Mouse (Mus musculus): ENCODE data around the gene Itpr1. TPM values are rescaled to one million over a fixed set of nuclear protein-coding genes. Genes with fewer than 3 reads are reported as not detected.

Gene Itpr1
- polyA plus RNA-seq, 1 experiment from 2014 or later: 14.6 TPM

GRCm38 (mm10) chr6:108468226-108468825 lies 255.4 kb downstream of the Itpr1 start:
- Histone ChIP-seq H3K36me3 (peaks cover 12% of the 10 kb centered on the region; the same call in 1 of the 2 replicates), H3K4me3 (no peak overlapping the region), H3K9me3 (no peaks in the 10 kb centered on the region), H3K4me1 (peaks cover 19% of the 10 kb centered on the region), H3K27ac (no peak overlapping the region), H3K27me3 (ENCODE audit: insufficient read depth, poor library complexity, severe bottlenecking) (0 out of 2 replicates have a peak, but pooled peaks cover under 1% of the 10 kb centered on the region)
- 43% methylated on average over 3 of the region's 3 CpGs for WGBS
- no peak for DNase-seq (ENCODE audit: low spot score)

DNA sequence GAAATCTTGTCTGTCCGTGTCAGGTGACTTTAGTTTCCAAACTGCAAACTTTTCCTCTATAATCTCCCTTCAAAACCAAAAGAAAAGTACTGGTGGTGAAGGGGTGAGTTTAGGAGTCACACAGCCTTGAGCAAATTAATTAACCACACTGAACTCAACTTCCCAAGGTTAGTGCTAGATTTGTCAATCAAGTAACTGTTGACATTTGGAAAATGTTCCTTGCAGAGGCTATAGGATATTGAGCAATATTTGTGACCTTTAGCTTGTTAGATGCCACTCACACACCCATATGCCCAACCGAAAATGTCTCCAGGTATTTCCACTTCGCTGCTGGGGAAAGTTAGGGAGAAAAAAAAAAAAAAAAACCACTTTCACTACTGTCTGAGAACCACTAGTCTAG lies 259.0 kb downstream of the Itpr1 start:
- Histone ChIP-seq H3K4me1 (peaks cover 18% of the 10 kb centered on the region), H3K27me3 (ENCODE audit: insufficient read depth, poor library complexity, severe bottlenecking) (0 out of 2 replicates have a peak, but pooled peaks cover 6% of the 10 kb centered on the region), H3K36me3 (peaks cover 28% of the 10 kb centered on the region), H3K4me3 (no peak overlapping the region), H3K9me3 (no peaks in the 10 kb centered on the region), H3K27ac (no peak overlapping the region)
- WGBS: 87% methylated on average over 3 of the region's 3 CpGs
- no peak for DNase-seq (ENCODE audit: low spot score)

- DNase-seq (ENCODE audit: low spot score): no peak
- no peak overlapping the region for H3K27ac ChIP-seq
- no peak overlapping the region for H3K4me3 ChIP-seq
- 0 out of 2 replicates have a peak, but pooled peaks cover 6% of the 10 kb centered on the region for H3K27me3 ChIP-seq (ENCODE audit: insufficient read depth, poor library complexity, severe bottlenecking)
- H3K9me3 ChIP-seq: no peaks in the 10 kb centered on the region
- peaks cover 28% of the 10 kb centered on the region for H3K36me3 ChIP-seq
- 30% methylated on average over 3 of the region's 3 CpGs for WGBS
- peaks cover 22% of the 10 kb centered on the region for H3K4me1 ChIP-seq
These were observed 259.9 kb downstream of the Itpr1 start for GRCm38 (mm10) chr6:108472748-108473147.

- Histone ChIP-seq H3K27ac (no peak overlapping the region), H3K4me3 (no peak overlapping the region), H3K36me3 (peaks cover 29% of the 10 kb centered on the region), H3K4me1 (peaks cover 6% of the 10 kb centered on the region; the same call in 1 of the 2 replicates), H3K27me3 (ENCODE audit: insufficient read depth, poor library complexity, severe bottlenecking) (0 out of 2 replicates have a peak, but pooled peaks cover 6% of the 10 kb centered on the region), H3K9me3 (no peaks in the 10 kb centered on the region)
- no peak for DNase-seq (ENCODE audit: low spot score)
- 81% methylated on average over 8 of the region's 8 CpGs for WGBS
These were observed 263.9 kb downstream of the Itpr1 start for GRCm38 (mm10) chr6:108476797-108477235.

- Histone ChIP-seq H3K27ac (no peak overlapping the region), H3K36me3 (peaks cover 32% of the 10 kb centered on the region)
These were observed 264.7 kb downstream of the Itpr1 start for GRCm38 (mm10) chr6:108477602-108478001.

GRCm38 (mm10) chr6:108481190-108481589 lies 268.3 kb downstream of the Itpr1 start:
- DNase-seq (ENCODE audit: low spot score): no peak
- no peaks in the 10 kb centered on the region for H3K9me3 ChIP-seq
- H3K4me3 ChIP-seq: no peak overlapping the region
- H3K36me3 ChIP-seq: peaks cover 31% of the 10 kb centered on the region
- H3K27ac ChIP-seq: no peak overlapping the region
- WGBS: 87% methylated on average over 4 of the region's 4 CpGs
- H3K4me1 ChIP-seq: peaks cover 6% of the 10 kb centered on the region; the same call in 1 of the 2 replicates
- no peaks in the 10 kb centered on the region for H3K27me3 ChIP-seq (ENCODE audit: insufficient read depth, poor library complexity, severe bottlenecking)

More at GRCm38 (mm10) chr6:108477602-108478001, 264.7 kb downstream of the Itpr1 start:
- peaks cover 6% of the 10 kb centered on the region; the same call in 1 of the 2 replicates for H3K4me1 ChIP-seq
- DNase-seq (ENCODE audit: low spot score): no peak
- 88% methylated on average over 6 of the region's 6 CpGs for WGBS
- no peaks in the 10 kb centered on the region for H3K9me3 ChIP-seq
- 0 out of 2 replicates have a peak, but pooled peaks cover 6% of the 10 kb centered on the region for H3K27me3 ChIP-seq (ENCODE audit: insufficient read depth, poor library complexity, severe bottlenecking)
- H3K4me3 ChIP-seq: no peak overlapping the region

DNA sequence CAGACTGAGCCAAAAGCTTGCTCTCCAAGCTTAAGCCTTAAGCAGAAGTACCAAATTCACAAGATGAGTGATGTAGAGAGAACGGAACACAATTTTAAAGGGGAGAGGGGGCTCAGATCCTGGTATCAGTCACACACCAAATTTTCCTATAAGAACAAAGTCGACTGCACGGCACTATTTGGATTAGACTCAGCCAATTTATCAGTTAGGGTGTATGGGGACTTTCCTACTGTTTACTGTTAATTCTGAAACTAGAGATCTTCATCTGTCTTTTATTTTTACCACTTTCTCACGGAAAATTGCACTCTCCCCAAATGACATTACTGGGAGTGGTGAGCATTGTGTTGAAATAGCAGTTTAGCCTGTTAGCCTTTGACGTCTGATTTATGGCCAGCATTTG lies 269.6 kb downstream of the Itpr1 start:
- no peaks in the 10 kb centered on the region for H3K27me3 ChIP-seq (ENCODE audit: insufficient read depth, poor library complexity, severe bottlenecking)
- no peaks in the 10 kb centered on the region for H3K9me3 ChIP-seq
- H3K4me1 ChIP-seq: no peaks in the 10 kb centered on the region
- no peak for DNase-seq (ENCODE audit: low spot score)
- no peak overlapping the region for H3K4me3 ChIP-seq
- H3K36me3 ChIP-seq: peaks cover 31% of the 10 kb centered on the region
- 86% methylated on average over 5 of the region's 5 CpGs for WGBS
- no peak overlapping the region for H3K27ac ChIP-seq

- WGBS: 87% methylated on average over 7 of the region's 7 CpGs
- H3K36me3 ChIP-seq: peaks cover 58% of the 10 kb centered on the region
- no peak for DNase-seq (ENCODE audit: low spot score)
- H3K4me3 ChIP-seq: no peak overlapping the region
- no peaks in the 10 kb centered on the region for H3K27me3 ChIP-seq (ENCODE audit: insufficient read depth, poor library complexity, severe bottlenecking)
- no peaks in the 10 kb centered on the region for H3K9me3 ChIP-seq
- H3K27ac ChIP-seq: no peak overlapping the region
- no peaks in the 10 kb centered on the region for H3K4me1 ChIP-seq
These were observed 273.5 kb downstream of the Itpr1 start for GRCm38 (mm10) chr6:108486212-108486992.

- H3K4me1 ChIP-seq: peaks cover 7% of the 10 kb centered on the region
- no peaks in the 10 kb centered on the region for H3K27me3 ChIP-seq (ENCODE audit: insufficient read depth, poor library complexity, severe bottlenecking)
- DNase-seq (ENCODE audit: low spot score): no peak
- peaks cover 55% of the 10 kb centered on the region for H3K36me3 ChIP-seq
- H3K9me3 ChIP-seq: no peaks in the 10 kb centered on the region
- H3K27ac ChIP-seq: no peak overlapping the region
- no peak overlapping the region for H3K4me3 ChIP-seq
- 70% methylated on average over 10 of the region's 10 CpGs for WGBS
These were observed 274.5 kb downstream of the Itpr1 start for GRCm38 (mm10) chr6:108487300-108487835.

GRCm38 (mm10) chr6:108488250-108488649 lies 275.4 kb downstream of the Itpr1 start:
- 81% methylated on average over 5 of the region's 5 CpGs for WGBS

DNA sequence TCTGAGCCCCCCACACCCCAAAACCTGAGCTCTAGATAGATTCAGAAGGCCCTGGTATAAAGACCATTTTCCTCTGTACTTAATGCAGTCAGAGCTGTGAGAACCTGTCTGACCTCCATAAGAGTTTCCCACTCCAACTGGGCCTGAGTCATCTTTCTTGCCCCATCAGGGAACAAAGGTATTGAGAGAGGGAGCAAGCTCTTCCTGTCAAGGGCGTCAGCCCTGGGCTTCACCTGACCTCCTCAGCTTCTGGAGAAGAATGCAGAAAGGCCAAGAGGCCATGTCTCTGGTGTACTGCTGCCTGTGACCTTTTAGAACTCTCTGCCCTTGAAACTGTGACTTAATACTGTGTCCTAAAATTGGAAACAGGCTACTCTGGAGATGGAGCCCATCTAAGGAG lies 279.1 kb downstream of the Itpr1 start:
- 26% methylated on average over 1 of the region's 1 CpGs for WGBS
- H3K36me3 ChIP-seq: peaks cover 62% of the 10 kb centered on the region

More at GRCm38 (mm10) chr6:108488250-108488649, 275.4 kb downstream of the Itpr1 start:
- H3K9me3 ChIP-seq: no peaks in the 10 kb centered on the region
- H3K27me3 ChIP-seq (ENCODE audit: insufficient read depth, poor library complexity, severe bottlenecking): no peaks in the 10 kb centered on the region
- H3K27ac ChIP-seq: no peak overlapping the region
- H3K4me3 ChIP-seq: no peak overlapping the region
- no peak for DNase-seq (ENCODE audit: low spot score)
- H3K36me3 ChIP-seq: peaks cover 49% of the 10 kb centered on the region
- peaks cover 10% of the 10 kb centered on the region for H3K4me1 ChIP-seq

DNA sequence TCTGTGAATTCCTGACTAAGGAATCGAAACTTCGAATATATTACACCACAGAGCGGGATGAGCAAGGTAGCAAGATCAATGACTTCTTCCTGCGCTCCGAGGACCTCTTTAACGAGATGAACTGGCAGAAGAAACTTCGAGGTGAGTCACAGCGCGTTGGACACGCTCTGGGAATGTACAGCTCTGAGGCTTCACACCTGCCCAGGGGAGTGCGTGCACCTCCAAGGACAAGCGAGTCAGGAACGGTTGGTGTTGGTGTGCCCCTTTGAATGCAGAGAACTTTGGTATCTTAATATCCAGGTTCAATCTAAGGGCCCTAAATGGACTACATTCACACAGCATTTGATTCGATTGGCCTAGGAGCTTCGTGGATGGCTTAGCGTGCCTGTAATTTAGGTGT lies 280.9 kb downstream of the Itpr1 start:
- Histone ChIP-seq H3K27me3 (ENCODE audit: insufficient read depth, poor library complexity, severe bottlenecking) (no peaks in the 10 kb centered on the region), H3K9me3 (no peaks in the 10 kb centered on the region), H3K4me1 (peaks cover 10% of the 10 kb centered on the region), H3K36me3 (peaks cover 54% of the 10 kb centered on the region), H3K27ac (no peak overlapping the region), H3K4me3 (no peak overlapping the region)
- DNase-seq (ENCODE audit: low spot score): no peak
- WGBS: 92% methylated on average over 16 of the region's 16 CpGs

More for the DNA sequence above, 279.1 kb downstream of the Itpr1 start:
- H3K4me3 ChIP-seq: no peak overlapping the region
- no peaks in the 10 kb centered on the region for H3K27me3 ChIP-seq (ENCODE audit: insufficient read depth, poor library complexity, severe bottlenecking)
- H3K9me3 ChIP-seq: no peaks in the 10 kb centered on the region
- no peak for DNase-seq (ENCODE audit: low spot score)
- peaks cover 10% of the 10 kb centered on the region for H3K4me1 ChIP-seq
- H3K27ac ChIP-seq: peak overlapping the region; percentile 62
